Mouse (Mus musculus) testis, adult 2 months (tissue): ENCODE measurements around the gene Tbc1d16.

Source experiments
- CTCF ChIP-seq: fragments of 200-500 bp; IDR thresholded peaks from 2 replicates; pipeline ENCODE4 v1.5.1; 2012; ENCODE audit warnings: low read depth, mild to moderate bottlenecking, inconsistent platforms, low read length, moderate library complexity; ENCODE audit not compliant: control insufficient read depth, insufficient read depth, insufficient replicate concordance
- POLR2A ChIP-seq: fragments of 200-500 bp; IDR thresholded peaks from 2 replicates; pipeline ENCODE4 v1.6.1; 2012; ENCODE audit warnings: low read depth, mild to moderate bottlenecking, inconsistent platforms, low read length, moderate library complexity; ENCODE audit not compliant: control insufficient read depth

DNA sequence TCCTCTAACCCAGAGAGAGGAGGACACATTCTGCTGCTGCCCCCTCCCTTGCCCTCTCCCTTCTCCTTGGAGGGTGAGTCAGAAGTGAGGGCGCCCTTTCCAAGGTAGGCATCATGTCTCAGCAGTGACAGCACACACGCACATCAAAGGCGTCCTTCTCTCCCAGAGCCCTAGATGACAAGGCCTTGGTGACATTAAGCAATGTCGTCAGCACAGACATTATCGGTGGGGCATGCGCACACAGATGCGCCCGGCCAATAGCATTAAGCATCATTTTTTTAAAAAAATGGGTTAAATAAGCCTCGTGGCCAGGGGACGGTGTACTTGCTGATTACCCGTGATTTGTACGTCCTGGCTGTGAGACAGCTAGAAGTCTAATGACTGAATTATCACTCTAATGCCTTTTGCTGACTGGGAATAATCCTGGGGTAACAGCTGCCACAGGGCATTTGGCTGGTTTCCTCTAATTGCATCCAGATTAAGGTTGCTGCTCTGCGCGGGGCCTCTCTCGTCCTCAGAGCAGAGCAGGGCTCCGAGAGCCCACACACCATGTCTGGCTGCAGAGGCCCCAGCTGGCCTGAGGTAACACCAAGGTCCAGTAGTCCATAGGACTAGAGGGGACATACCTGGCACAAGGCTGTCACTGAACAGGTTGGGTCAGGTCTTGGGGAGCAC, 83.4 kb downstream of the Tbc1d16 start:
- TF ChIP-seq POLR2A (no peak), CTCF (no peak)
